Mouse (Mus musculus) erythroid progenitor cell, adult 5-6 weeks (primary cell): Measurements from ENCODE around the gene Pmp22. TPM values are rescaled to one million over a fixed set of nuclear protein-coding genes. Genes with fewer than 3 reads are reported as not detected.

ENCODE experiments used
- ATAC-seq: replicated peaks from 2 replicates; pipeline ENCODE4 v1.8.0; 2016; ENCODE audit warnings: moderate number of reproducible peaks, mild to moderate bottlenecking, moderate TSS enrichment, inconsistent platforms; ENCODE audit not compliant: poor library complexity, low FRiP score, severe bottlenecking
- total RNA-seq, 2 experiments: library from RNA; stranded (forward) in 1 of 2; stranded (reverse) in 1 of 2; fragments of 150-400 nt in 1 of 2; fragments of 186-747, 209-891 nt in 1 of 2; gene quantifications; 2 replicates each; pipeline versions ENCODE4 v1.2.3 to v1.2.4; 2015 to 2017; ENCODE audit warnings: low replicate concordance in 2 of 2

Pmp22 gene
- total RNA-seq, 2 experiments from 2014 or later = 1.7 TPM; not detected in 1

DNA sequence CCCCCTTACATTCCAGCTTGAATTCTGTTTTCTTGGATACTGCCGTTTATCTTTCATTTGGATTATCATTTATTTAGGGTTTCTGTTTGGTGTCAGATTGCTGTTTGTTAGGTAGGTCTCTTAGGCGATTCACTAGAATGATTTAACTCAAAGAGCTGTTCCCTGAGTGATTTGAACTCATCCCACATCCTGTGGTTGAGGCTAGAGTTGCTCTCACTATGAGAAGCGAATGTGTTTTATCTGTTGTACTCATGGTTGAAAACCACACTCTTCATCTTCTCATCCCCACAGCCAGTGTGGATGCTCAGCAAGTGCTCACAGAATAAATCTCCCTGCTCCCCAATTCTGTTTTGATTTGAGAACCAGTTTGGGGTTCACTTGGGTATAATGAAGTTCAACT is 19.5 kb downstream of the Pmp22 start:
- ATAC-seq = no peak

DNA sequence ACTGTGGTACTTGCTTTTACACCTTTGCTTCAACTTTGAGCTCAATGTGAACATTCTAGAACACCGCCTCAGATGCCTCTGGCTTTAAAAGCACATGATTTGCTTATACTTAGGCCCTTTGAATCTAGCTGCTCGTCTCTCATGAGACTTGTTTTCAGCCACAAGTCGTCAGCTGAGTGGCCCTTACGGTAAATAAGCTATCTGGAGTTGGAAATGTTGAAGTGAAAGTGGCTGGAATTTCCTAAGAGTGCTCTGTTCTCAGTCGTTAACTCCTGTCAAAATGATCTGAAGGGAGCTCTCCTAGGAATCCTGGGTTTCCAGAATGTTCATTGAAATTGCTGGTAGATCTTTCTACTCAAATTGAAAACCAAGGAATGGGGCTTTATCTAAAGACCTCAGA is 23.1 kb downstream of the Pmp22 start:
- ATAC-seq = no peak

DNA sequence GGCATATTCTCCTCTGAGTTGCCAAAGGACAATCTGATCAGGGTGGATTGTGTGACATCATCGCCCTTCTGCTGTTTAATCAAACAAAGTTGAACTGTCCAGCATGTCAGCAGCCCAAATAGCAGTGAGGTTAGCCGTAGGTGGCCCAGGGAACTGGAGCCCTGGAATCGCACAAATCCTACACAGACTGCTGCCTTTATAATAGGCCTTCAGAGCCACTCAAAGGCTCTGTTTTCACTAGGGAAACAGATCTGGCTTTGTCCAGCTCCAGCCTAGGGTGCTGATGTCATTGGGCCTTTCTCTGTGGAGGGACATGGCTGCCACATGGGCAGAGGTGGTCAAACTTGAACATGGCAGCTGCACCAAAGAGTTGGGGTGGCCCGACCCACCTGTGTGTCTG is 28.3 kb downstream of the Pmp22 start:
- no peak for ATAC-seq

DNA sequence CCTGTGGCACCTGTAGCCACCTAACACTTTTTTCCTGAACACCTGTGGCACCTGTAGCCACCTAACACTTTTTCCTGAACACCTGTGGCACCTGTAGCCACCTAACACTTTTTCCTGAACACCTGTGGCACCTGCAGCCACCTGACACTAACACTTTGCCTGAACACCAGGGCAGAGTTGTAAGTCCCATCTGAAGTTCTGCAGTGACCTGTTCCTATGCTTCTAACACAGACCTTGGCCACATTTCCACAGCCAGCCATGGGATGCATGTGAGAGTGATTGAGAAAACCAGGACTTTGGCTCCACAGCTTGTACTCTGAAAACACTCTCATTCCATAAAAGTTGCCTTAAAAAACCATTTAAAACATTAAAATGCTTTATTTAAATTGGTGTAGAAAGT is 32.1 kb downstream of the Pmp22 start:
- no peak for ATAC-seq

DNA sequence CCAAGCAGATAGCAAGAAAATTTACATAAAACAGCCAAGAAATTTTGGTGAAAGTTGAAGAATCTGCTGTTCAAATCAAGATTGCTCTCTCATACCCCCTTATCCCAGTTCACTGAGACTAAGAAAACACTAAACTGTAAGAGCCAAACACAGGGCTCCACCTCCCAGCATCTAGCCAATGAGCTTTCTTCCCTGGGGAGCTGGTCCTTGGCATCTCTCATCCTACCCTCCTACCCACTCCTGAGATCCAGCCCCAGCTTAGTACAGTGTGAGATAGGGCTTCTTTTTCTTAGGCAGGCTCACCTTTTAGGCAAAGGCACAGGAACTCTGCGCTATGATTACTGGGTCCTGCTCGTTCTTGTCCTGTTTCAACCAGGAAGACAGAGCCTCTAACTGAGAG is 34.0 kb downstream of the Pmp22 start:
- ATAC-seq = no peak

DNA sequence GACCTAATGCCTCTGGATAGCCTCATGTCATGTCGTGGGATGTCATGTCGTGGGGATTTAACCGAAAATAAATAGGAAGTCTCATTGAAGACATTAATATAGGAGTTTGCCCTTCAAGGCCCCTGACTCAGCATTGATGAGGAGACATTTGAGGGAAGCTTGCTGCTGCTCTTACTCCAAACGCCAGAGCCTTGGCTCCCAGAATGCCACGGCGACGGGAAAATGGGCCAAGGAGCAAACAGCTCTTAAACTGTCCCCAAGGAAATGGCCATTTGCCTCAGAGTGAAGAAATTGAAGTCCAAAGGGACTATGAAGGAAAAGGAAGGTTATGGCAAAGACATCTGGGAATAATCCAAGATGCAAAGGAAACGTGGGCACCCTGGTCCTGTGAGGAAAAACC is 34.8 kb downstream of the Pmp22 start:
- no peak for ATAC-seq

DNA sequence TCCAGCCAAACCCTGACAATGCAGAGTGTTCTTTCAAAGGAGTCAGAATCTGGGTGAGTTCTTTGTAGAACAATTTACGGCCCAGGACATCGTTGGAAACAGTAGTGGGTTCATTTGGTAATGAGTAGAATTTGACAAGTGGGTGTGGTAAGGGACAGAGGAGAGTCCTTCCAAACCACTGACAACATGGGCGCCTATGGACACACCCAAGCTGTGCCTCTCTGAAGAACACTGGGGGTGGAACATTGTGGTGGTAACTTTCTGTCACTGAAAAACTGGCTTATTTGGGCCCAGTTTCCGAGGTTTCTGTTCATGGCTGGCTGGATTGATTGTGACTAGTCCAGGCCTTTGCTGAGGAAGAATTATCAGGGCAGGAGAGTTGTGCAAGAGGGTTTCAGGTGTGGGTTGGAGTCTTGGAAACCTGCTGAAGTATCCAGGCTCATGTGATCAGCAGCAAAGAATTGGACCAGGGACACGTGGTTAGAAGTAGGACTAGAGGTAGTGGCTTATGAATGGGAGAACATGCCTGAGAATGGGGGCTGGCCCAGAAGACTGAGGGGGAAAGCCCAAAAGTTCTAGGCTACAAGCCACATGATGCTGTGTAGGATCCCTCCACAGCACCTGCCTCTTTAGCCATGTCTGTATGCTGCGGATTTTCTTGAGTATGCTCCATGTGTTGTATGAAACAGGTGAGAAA is 35.4 kb downstream of the Pmp22 start:
- no peak for ATAC-seq

DNA sequence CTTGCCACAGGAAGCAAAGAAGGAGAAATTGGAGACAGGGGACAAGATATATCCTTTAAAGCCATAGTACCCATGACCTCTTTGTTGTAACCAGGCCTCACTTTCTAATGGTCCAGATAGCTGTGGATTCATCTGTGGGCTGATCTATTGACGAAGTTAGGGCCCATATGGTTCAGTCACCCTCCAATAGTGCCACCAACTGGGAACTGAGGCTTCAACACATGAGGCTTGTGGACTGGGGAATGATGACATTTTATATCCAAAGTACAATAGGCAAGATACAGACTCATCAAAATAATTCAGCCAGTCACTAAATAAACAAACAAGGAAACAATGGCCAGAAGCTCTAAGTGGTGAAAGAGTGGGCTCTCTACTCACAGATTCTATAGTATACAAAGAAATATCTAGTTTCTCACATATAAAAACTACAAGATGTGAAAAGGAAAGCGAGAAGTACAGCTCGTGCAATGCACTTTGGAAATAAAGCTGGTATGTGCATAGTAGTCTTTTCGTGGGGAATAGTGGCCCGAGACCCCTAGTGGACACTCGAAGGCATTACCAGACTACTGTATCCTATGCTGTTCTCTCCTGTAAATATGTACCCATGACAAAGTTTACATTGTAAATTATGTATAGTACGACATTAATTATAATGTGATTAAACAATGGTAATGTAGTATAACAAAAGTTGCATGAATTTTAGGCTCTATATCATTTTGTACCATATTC is 36.1 kb downstream of the Pmp22 start:
- ATAC-seq = no peak

DNA sequence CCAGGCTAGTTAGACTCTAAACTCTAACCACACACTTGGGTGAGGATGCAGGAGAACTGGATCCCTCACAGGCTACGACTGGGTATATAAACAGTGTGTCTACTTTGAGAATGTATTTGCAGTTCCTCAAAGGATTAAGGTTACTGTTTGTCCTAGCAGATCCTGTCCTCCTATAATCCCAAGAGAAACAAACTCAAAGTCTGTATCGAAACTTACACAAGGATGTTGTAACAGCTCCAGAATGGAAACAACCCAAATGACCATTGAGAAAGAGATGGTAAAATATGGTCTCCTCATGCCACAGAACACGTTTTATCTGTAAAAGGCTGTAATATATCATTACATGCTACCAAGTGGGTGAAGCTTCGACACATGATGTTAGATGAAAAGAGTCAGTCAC is 39.0 kb downstream of the Pmp22 start:
- no peak for ATAC-seq

DNA sequence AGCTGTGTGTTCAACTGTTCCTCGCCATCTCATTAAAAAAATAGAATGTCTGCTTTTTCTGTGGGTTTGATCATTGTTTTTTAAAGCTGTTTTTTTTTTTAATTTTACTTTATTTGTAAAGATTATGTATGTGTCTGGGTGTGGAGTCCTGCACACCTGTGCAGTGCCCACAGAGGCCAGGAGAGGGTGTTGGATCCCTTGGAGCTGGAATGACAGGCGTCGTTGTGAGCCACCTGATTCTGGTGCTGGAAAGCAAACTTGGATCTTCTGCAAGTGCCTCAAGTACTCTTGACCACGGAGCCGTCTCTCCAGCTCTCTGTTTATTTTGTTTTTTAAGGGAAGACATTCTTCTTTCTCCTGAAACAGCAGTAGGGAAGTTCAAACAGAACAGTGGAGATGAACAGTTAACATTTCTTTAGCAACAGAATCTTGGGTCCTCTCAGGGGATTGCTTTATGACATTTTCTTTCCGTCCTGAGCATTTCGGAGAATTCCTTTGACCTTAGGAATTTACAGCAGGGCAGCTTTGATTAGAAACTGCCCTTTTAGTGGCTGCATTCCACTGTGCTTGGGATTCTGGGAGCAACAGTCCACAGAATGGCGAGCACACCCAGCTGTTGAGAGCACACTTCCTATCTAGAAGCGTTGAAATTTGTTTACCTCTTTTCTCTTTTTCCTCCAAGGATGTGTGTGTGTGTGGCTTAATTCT is 39.9 kb downstream of the Pmp22 start:
- ATAC-seq = no peak

DNA sequence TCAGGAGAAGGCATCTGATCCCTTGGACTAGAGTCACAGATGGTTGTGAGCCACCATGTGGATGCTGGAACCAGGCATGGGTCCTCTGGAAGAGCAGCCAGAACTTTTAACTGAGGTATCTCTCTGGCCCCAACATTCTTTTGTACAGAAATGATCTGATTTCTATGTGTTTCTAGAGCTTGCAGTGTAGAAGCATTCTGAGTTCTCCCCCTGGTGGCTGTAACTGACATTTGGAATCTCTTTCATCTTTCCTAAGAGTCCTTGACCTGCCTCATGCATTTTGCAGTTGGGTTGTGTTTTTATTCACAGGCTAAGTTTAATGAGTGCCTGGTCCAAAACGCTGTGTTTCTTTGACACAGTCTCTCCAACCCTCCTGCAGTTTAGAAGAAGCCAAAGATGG is 43.2 kb downstream of the Pmp22 start:
- no peak for ATAC-seq

DNA sequence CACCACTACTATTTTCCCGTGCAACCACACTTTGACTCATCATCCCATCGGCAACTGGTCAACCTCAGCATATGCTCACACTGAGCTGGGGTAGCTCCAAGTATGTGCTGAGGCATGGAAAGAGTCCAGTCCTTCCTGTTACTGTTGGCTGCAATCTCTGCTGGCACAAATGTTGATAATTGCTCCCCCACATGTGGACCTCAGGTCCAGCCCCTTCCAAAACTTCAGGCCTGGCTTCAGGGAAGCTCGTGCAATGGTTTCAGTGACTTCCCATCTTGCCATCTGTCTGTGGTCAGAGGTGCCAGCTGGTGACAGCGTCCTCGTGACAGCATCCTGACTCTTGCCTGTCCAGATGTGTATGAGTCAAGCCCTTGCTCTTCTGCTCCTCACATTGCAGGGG is 44.8 kb downstream of the Pmp22 start:
- no peak for ATAC-seq

DNA sequence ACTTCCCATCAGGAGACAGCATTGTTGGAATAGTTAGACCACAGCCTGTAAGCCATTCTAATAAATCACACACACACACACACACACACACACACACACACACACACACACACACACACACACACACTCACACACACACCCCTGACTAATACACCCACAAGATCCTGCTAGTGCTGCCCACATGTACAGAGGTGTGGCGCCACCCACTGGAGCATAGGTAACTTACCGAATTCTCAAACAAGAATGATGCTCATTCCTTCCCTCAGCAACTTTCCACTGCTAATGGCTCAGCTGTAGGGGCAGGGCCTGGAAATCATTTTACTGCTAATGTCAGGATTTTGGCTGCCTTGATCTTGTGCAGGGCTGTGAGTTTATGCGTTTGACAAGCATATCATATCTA is 46.5 kb downstream of the Pmp22 start:
- no peak for ATAC-seq

DNA sequence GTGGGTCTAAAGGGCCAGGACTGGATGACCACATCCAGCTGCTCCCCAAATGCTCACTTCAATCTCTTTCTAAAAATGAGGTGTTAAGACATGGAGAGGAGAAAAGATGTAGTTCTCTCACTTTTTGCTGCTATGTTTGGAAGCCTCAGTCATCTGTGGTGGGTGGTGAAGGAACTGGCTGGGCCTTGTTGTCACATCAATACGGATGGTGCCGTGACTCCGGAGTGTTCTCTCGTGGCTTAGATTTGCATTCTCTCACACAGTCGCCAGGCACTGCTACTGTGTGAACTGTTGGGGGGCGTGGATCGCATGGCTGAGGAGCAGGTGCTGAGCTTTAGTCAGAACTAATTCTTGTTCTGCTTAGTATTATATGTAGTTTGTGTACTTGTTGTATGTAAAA is 47.6 kb downstream of the Pmp22 start:
- ATAC-seq = no peak

DNA sequence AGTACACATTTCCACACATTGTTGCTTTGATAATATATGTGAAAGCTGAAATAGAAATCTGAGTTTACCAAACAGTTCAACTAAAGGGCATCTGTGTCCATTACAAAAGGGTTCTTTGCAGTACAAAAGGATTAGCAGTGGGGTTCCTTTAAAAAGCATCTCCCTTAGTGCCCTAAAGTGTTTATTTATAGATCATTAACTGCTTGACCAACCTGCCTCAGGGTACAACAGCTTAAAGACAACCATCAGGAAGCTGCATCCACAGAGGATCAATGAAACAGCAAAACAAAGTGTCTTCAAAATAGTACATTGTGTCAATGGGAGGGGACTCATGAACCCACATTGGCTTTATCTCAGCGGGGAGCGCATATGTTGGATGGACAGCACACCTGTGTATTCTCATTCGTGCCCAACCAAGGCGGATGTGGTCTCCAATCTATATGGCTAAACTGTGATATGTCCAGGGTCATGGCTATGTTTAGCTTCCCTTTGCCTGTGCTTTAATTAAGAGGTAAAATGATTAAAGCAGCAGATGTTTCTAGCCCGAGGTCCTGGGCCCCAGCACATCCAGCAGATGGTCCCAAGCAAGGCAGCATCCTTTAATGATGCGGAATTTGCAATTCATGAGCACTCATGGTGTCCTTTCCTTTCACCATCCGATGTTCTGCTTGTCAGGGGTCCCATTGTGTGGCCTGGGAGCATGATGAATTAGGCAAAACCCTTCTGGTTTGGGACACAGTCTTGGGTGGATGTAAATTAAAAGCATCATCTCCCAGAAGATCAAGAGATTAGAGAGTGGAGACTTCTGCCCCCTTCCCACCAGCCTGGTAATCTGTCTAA is 51.7 kb downstream of the Pmp22 start:
- ATAC-seq = no peak

DNA sequence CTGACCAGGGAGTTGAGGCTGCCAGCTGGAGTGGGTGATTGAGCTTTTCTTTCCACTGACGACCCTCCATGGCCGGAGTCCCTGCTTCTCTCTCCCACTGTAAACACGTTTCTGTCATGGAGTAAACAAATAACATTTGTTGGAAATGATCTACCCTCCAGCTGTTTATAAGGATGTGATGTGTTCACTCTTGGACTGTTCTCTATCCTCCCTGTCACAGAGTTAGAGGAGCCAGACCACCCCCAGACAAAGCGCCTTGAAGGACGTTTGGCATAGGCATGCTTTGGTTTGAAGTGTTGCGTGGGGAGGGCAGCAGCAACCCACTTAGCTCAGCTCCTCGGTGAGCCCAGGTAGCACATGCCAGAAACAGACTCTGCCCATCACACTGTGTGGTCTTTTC is 60.0 kb downstream of the Pmp22 start:
- ATAC-seq = no peak

DNA sequence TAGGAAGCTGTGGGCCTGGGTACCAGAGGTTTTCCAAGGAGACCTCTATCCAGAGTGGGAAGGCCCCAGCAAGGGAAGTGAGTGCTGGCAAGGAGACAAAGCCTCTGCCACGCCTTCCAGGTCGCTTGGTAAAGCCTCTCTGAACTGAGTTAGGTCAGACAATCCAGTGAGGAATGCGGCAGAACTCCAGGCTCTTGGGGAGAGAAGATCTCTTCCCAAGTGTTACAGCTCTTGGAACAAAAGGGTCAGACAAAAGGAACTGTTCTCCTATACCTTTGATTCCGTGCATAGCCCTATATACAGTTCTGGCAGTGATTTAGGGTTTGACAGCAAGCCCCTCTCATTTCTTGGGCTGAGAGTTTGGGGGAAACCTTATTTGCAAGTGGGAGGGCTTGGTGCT is 69.3 kb downstream of the Pmp22 start:
- ATAC-seq = no peak

DNA sequence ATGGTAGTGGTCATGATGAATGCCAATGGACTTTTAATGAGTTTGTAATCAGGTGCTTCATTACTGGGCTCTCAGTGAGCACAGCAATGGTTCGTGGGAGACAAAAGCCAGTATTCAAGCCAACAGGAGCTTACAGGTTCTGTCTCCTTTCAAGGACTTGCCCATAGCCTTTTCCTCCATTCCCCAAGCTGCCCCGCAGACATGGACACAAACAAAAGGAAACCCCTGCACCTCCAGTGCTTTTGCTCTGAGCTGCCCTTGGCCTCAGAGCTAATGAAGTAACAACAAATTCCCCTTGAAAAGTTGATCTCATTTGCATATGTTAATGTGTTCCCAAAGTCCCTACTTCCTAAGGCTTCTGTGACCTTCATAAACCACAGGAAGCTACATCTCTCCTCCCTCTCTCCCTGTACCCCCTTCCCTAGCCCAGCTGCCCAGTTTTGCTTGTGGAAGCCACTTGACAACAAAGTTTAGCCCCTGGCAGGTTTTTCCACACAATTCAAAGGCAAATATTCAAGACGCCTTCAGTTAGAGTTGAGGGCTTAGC is 73.3 kb downstream of the Pmp22 start:
- no peak for ATAC-seq
